Mouse (Mus musculus) kidney, adult 11 months (tissue): ENCODE measurements at regions not wholly inside any gene's neighbourhood (a gene's known extent, or its start where the extent isn't known, plus 50 kb on each side); places are given as distances from the start of the nearest gene placed in this dataset.

Experiments used
- DNase-seq: peaks from one replicate; pipeline ENCODE4 v3.0.0; 2022

DNA sequence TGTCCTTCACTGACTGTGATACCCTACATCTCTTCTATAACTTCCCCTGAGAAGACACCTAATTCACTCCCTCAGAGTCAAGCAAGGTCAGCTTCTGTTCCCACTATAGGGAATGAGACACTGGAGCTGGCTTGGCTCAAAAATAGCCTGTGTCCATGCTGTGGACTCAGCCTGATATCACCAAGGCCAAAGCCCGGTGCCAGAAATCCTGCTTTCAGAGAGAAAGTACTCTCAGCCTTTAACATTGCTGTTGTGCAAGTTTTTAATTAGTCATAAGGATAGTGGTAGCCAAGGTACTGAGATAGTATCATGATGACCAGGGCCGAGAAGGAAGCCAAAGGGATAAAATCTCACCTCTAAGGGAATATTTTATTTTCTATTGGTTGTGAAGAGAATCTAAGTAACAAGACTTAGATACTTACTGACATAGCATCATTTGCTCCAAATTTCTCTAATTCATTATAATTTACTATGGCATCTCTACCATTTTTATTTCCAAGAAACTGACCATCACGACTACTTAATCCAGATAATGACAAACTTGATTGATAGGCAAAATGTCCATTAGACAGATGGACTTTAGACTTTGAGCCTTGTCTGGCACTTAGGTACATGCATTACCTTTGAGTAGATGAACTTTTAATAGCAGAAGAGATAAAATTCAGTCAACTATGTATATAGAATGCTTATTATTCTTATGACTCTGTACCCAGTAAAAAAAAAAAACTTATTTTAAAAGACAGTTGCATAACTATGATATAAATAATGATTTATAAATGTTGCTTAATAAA, 64.7 kb upstream of the Nrip1 start:
- no peak for DNase-seq

GRCm38 (mm10) chr16:76436290-76436689, 62.7 kb upstream of the Nrip1 start:
- DNase-seq: no peak

GRCm38 (mm10) chr16:76433076-76433825, 59.6 kb upstream of the Nrip1 start:
- peak; percentile 42 for DNase-seq

GRCm38 (mm10) chr16:76432304-76432703, 58.7 kb upstream of the Nrip1 start:
- DNase-seq: peak; percentile 60

- DNase-seq: no peak
Measured at GRCm38 (mm10) chr16:76429156-76429555, 55.5 kb upstream of the Nrip1 start.

- DNase-seq: no peak
Measured at GRCm38 (mm10) chr16:76423964-76424363, 50.3 kb upstream of the Nrip1 start.
